ENCODE assay signal across 23 mouse cellular contexts in the genomic region with DNA sequence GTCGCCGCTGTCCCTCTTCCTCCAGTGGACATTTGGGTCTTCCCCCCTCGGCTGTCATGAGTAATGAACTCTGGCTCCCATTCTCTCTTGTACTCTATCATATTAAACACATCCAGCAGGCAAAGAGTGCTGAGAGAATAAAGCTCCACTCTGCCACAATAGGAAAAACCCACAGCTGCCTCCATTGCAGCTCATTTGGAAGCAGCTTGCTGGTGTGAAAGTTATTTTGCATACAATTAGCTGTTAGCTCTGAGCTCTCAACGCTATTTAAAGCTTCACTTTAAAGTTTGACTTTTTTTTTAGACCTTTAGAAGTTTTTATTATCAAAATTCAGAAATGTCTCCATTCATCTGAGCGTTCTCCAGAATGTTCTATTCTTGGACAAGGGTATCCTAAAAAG. TPM values are rescaled to one million over a fixed set of nuclear protein-coding genes. Genes with fewer than 3 reads are reported as not detected.
DNase-seq lines count a peak whose midpoint lies in the region; ATAC-seq and TF ChIP-seq lines count a peak whose summit lies in the region.
"Had no signal": no experiment of that assay in that cellular context is flagged by ENCODE, and none has a peak within 500 bp of the region (broad histone marks: within the 10 kb centered on the region; RNA-seq: fewer than 3 reads in every experiment).

No protein-coding gene starts in this region.

- H3K79me2 ChIP-seq in CH12.LX (replicated peaks; ENCODE audit: control insufficient read depth, extremely low read depth, insufficient read depth, poor library complexity, severe bottlenecking), result no peaks in the 10 kb centered on the region

- no peak for TF ChIP-seq POLR2A in CH12.LX (IDR thresholded peaks at IDR 0.05; ENCODE audit: low read depth, low read length)
- TF ChIP-seq POLR2A in olfactory bulb, adult 2 months (IDR thresholded peaks at IDR 0.05; ENCODE audit: insufficient read depth, low read depth, low read length), result no peak

- peak; percentile 23 for DNase-seq in forebrain, embryonic 14.5 days (ENCODE audit: low spot score)
- DNase-seq in lung, embryonic 14.5 days, result peak; percentile 28
- no peak for DNase-seq in lung, postnatal 25 days (ENCODE audit: low spot score)
- no peak for DNase-seq in CH12.LX (ENCODE audit: extremely low read depth)
- DNase-seq in gastrocnemius, postnatal 14 days, result no peak
- no peak for DNase-seq in thymus, postnatal 36 days
- DNase-seq: adrenal gland, adult 2 months; adrenal gland, postnatal 10 days; adrenal gland, postnatal 25 days; B cell, adult 2 months; cerebellum, adult 18-20 months; cerebellum, adult 8-10 months; cerebellum, adult 9-11 months; cerebellum, postnatal 14 days; cerebellum, postnatal 36 days had no signal

- 50% methylated on average over 5 of the region's 5 CpGs for WGBS in forebrain, embryonic 14.5 days
- WGBS in forebrain, embryonic 13.5 days, result 50% methylated on average over 5 of the region's 5 CpGs
- 34% methylated on average over 5 of the region's 5 CpGs for WGBS in lung, embryonic 14.5 days
- WGBS in olfactory bulb, adult 2 months, result 44% methylated on average over 5 of the region's 5 CpGs

- intact Hi-C loops in gastrocnemius, postnatal 14 days (cut with DNase I; ENCODE audit: low total_unique reads), result no loop called here

- H3K36me3 ChIP-seq in forebrain, embryonic 14.5 days (ENCODE audit: control insufficient read depth, insufficient read depth, low read length), result no peaks in the 10 kb centered on the region
- H3K36me3 ChIP-seq in forebrain, embryonic 13.5 days (ENCODE audit: poor library complexity, severe bottlenecking), result no peaks in the 10 kb centered on the region
- no peaks in the 10 kb centered on the region for H3K36me3 ChIP-seq in lung, embryonic 14.5 days (ENCODE audit: insufficient read depth)
- no peaks in the 10 kb centered on the region for H3K36me3 ChIP-seq in CH12.LX (replicated peaks in 1 of 2; ENCODE audit: control insufficient read depth in 1 of 2, insufficient read depth in 1 of 2, low read length in 1 of 2)
- H3K36me3 ChIP-seq: embryonic facial prominence, embryonic 13.5 days; embryonic facial prominence, embryonic 15.5 days; forebrain, embryonic 15.5 days had no signal

- H3K9ac ChIP-seq in forebrain, embryonic 14.5 days (ENCODE audit: low read length), result no peak overlapping the region
- H3K9ac ChIP-seq in forebrain, embryonic 13.5 days, result no peak overlapping the region
- H3K9ac ChIP-seq in lung, embryonic 14.5 days, result no peak overlapping the region
- no peak overlapping the region for H3K9ac ChIP-seq in CH12.LX (ENCODE audit: insufficient read depth, low read depth)
- H3K9ac ChIP-seq: embryonic facial prominence, embryonic 13.5 days; embryonic facial prominence, embryonic 15.5 days; forebrain, embryonic 15.5 days had no signal

- no peak overlapping the region for H3K4me3 ChIP-seq in forebrain, embryonic 14.5 days (ENCODE audit: low read depth, low read length)
- H3K4me3 ChIP-seq in forebrain, embryonic 13.5 days, result no peak overlapping the region
- H3K4me3 ChIP-seq in lung, embryonic 14.5 days (ENCODE audit: low read depth, low read length), result no peak overlapping the region
- no peak overlapping the region for H3K4me3 ChIP-seq in CH12.LX (replicated peaks in 1 of 3; ENCODE audit: low read depth in 2 of 3, low read length in 2 of 3, poor library complexity in 1 of 3)
- no peak overlapping the region for H3K4me3 ChIP-seq in olfactory bulb, adult 2 months (ENCODE audit: insufficient read depth, low read depth, low read length)
- H3K4me3 ChIP-seq: embryonic facial prominence, embryonic 13.5 days; embryonic facial prominence, embryonic 15.5 days; erythroblast, embryonic 14.5 days; forebrain, embryonic 15.5 days had no signal

- H3K27me3 ChIP-seq in forebrain, embryonic 14.5 days (replicated peaks; ENCODE audit: control insufficient read depth, insufficient read depth, low read length), result no peaks in the 10 kb centered on the region
- H3K27me3 ChIP-seq in forebrain, embryonic 13.5 days, result peaks cover 6% of the 10 kb centered on the region; the same call in 1 of the 2 replicates
- no peaks in the 10 kb centered on the region for H3K27me3 ChIP-seq in lung, embryonic 14.5 days (ENCODE audit: insufficient read depth, low read length)
- no peaks in the 10 kb centered on the region for H3K27me3 ChIP-seq in CH12.LX (replicated peaks)
- H3K27me3 ChIP-seq: embryonic facial prominence, embryonic 13.5 days; embryonic facial prominence, embryonic 15.5 days; forebrain, embryonic 15.5 days had no signal

- peaks cover 4% of the 10 kb centered on the region; the same call in 1 of the 2 replicates for H3K4me1 ChIP-seq in forebrain, embryonic 14.5 days (ENCODE audit: control insufficient read depth, insufficient read depth, low read length)
- peaks cover 9% of the 10 kb centered on the region; the same call in 1 of the 2 replicates for H3K4me1 ChIP-seq in forebrain, embryonic 13.5 days
- 0 out of 2 replicates have a peak, but pooled peaks cover 3% of the 10 kb centered on the region for H3K4me1 ChIP-seq in lung, embryonic 14.5 days (ENCODE audit: insufficient read depth)
- peaks cover 0 to 15% of the 10 kb centered on the region in 2 experiments; a peak in 2 of 4 replicates for H3K4me1 ChIP-seq in CH12.LX (ENCODE audit: control insufficient read depth in 1 of 2, insufficient read depth in 2 of 2)
- peaks cover 13% of the 10 kb centered on the region for H3K4me1 ChIP-seq in olfactory bulb, adult 2 months (ENCODE audit: control insufficient read depth, insufficient read depth, low read length)

- no peak for ATAC-seq in forebrain, embryonic 14.5 days
- ATAC-seq in forebrain, embryonic 13.5 days, result no peak
- no peak for ATAC-seq in lung, embryonic 14.5 days (ENCODE audit: insufficient read depth)
- ATAC-seq: CD4-positive, CD25-positive, alpha-beta regulatory T cell, adult 4 months; forebrain, embryonic 15.5 days had no signal

- H3K27ac ChIP-seq in forebrain, embryonic 14.5 days (ENCODE audit: low read depth, low read length), result no peak overlapping the region
- H3K27ac ChIP-seq in forebrain, embryonic 13.5 days, result no peak overlapping the region
- no peak overlapping the region for H3K27ac ChIP-seq in lung, embryonic 14.5 days (ENCODE audit: low read depth)
- no peak overlapping the region for H3K27ac ChIP-seq in CH12.LX (ENCODE audit: insufficient read depth, low read depth)
- 0 out of 2 replicates have a peak overlapping the region, but pooled peaks have one; percentile 3 for H3K27ac ChIP-seq in olfactory bulb, adult 2 months (ENCODE audit: insufficient read depth, low read depth, low read length)
- H3K27ac ChIP-seq: embryonic facial prominence, embryonic 13.5 days; embryonic facial prominence, embryonic 15.5 days; forebrain, embryonic 15.5 days had no signal

- dilution Hi-C loops in CH12.LX (cut with MboI; ENCODE audit: extremely low pct_ligation_motif_present, extremely low pct_unique_long_range_greater_than_20kb, low sequenced_read_pairs), result no loop called here

- H3K9me3 ChIP-seq in forebrain, embryonic 14.5 days (replicated peaks; ENCODE audit: control insufficient read depth, low read length), result no peaks in the 10 kb centered on the region
- H3K9me3 ChIP-seq in forebrain, embryonic 13.5 days (replicated peaks), result no peaks in the 10 kb centered on the region
- H3K9me3 ChIP-seq in lung, embryonic 14.5 days (ENCODE audit: low read depth, low read length), result no peaks in the 10 kb centered on the region
- no peaks in the 10 kb centered on the region for H3K9me3 ChIP-seq in CH12.LX (replicated peaks; ENCODE audit: low read length)
- H3K9me3 ChIP-seq: embryonic facial prominence, embryonic 13.5 days; embryonic facial prominence, embryonic 15.5 days; forebrain, embryonic 15.5 days had no signal

- H3K4me2 ChIP-seq in forebrain, embryonic 14.5 days (ENCODE audit: low read length), result no peak overlapping the region
- no peak overlapping the region for H3K4me2 ChIP-seq in forebrain, embryonic 13.5 days
- no peak overlapping the region for H3K4me2 ChIP-seq in lung, embryonic 14.5 days
- peak overlapping the region; percentile 7; the same call in 1 of the 2 replicates for H3K4me2 ChIP-seq in CH12.LX (ENCODE audit: insufficient read depth, low read depth, poor library complexity, severe bottlenecking)
- H3K4me2 ChIP-seq: embryonic facial prominence, embryonic 13.5 days; embryonic facial prominence, embryonic 15.5 days; forebrain, embryonic 15.5 days had no signal

- no peak for TF ChIP-seq EP300 in CH12.LX (IDR thresholded peaks at IDR 0.05; ENCODE audit: low read length)

- TF ChIP-seq RAD21 in CH12.LX (IDR thresholded peaks at IDR 0.05; ENCODE audit: low read depth, low read length), result no peak

- TF ChIP-seq CTCF in lung, embryonic 14.5 days (IDR thresholded peaks at IDR 0.05; ENCODE audit: low read depth), result no peak
- TF ChIP-seq CTCF in CH12.LX (conservative IDR thresholded peaks at IDR 0.05 in 1 of 2, IDR thresholded peaks at IDR 0.05 in 1 of 2; ENCODE audit: low read depth in 2 of 2, low read length in 2 of 2), result no peak
- TF ChIP-seq CTCF in olfactory bulb, adult 2 months (IDR thresholded peaks at IDR 0.05; ENCODE audit: insufficient read depth, low read depth, low read length), result no peak

- in situ Hi-C loops in CH12.LX (cut with MboI; ENCODE audit: low pct_ligation_motif_present, low pct_unique_long_range_greater_than_20kb, low sequenced_read_pairs), result no loop called here

TF ChIP-seq in CH12.LX, 34 proteins besides CTCF, POLR2A, EP300 and RAD21 (continues in another document):
- no peak for TF ChIP-seq MAFK (IDR thresholded peaks at IDR 0.05; ENCODE audit: insufficient replicate concordance, low read length)
- no peak for TF ChIP-seq CHD1 (IDR thresholded peaks at IDR 0.05; ENCODE audit: low read depth, low read length)
- TF ChIP-seq IRF4 (IDR thresholded peaks at IDR 0.05; ENCODE audit: low read depth, low read length), result no peak
- TF ChIP-seq MAZ (IDR thresholded peaks at IDR 0.05; ENCODE audit: low read depth, low read length), result no peak
- TF ChIP-seq USF1 (IDR thresholded peaks at IDR 0.05; ENCODE audit: low read depth, low read length), result no peak
- no peak for TF ChIP-seq TCF12 (IDR thresholded peaks at IDR 0.05; ENCODE audit: low read depth, low read length)
- no peak for TF ChIP-seq KAT2A (IDR thresholded peaks at IDR 0.05; ENCODE audit: insufficient replicate concordance, low read length)
- TF ChIP-seq HCFC1 (IDR thresholded peaks at IDR 0.05; ENCODE audit: low read depth, low read length), result no peak
- TF ChIP-seq RCOR1 (conservative IDR thresholded peaks at IDR 0.05; ENCODE audit: low read depth, low read length), result no peak
- TF ChIP-seq ELF1 (IDR thresholded peaks at IDR 0.05; ENCODE audit: low read depth, low read length), result no peak

RNA-seq across cellular contexts. Expression of a gene that starts 39.8 kb away (rescaled TPM):
- 12.6 and 19.3 TPM in 2 replicates for polyA plus RNA-seq in forebrain, embryonic 14.5 days (2014; fragmentation: Nextera tagmentation; extraction: Ambion mirVana)
- 6.2 and 9.0 TPM in 2 replicates for polyA plus RNA-seq in forebrain, embryonic 13.5 days (2015; fragmentation: Nextera tagmentation; extraction: Ambion mirVana)
- 0.47 and 0.73 TPM in 2 replicates for polyA plus RNA-seq in lung, embryonic 14.5 days (2014; fragmentation: Nextera tagmentation; extraction: Ambion mirVana)
- total RNA-seq in CH12.LX (2012; rRNA removed) (0.08 TPM in 1 of 2 replicates, not detected in the other), CH12.LX (2014; rRNA removed) (not detected in 2 replicates)
- not detected in 2 replicates for polyA plus RNA-seq in CH12.LX (2012; ENCODE audit: insufficient read length, low read depth)
- 104 and 138 TPM in 2 replicates for polyA plus RNA-seq in olfactory bulb, adult 2 months (2012; ENCODE audit: insufficient read depth, insufficient read length, low replicate concordance, missing spikeins)
- total RNA-seq in gastrocnemius, postnatal 14 days (2021), result not detected
- total RNA-seq: adrenal gland, adult 2 months; adrenal gland, postnatal 25 days; common myeloid progenitor, adult 5-6 weeks had no signal
- polyA plus RNA-seq: adrenal gland, adult 2 months; CD4-positive, CD25-positive, alpha-beta regulatory T cell, adult 4 months; erythroblast, embryonic 14.5 days had no signal

Comparison
In these comparisons a context has a peak if more than half of its experiments do, and no peak if none do; other contexts are left out.
1. DNase-seq: peak in forebrain, embryonic 14.5 days (single experiment) and lung, embryonic 14.5 days (single experiment); none in lung, postnatal 25 days (single experiment), CH12.LX (single experiment), gastrocnemius, postnatal 14 days (single experiment) and thymus, postnatal 36 days (0 of 2).